Mouse (Mus musculus) kidney, postnatal 10 days (tissue): ENCODE data around the gene Fam71b.
A peak's percentile ranks its signal among the peaks of the same experiment; 100 is the strongest.
"Not testable (repeated sequence)": the region's sequence is repeated elsewhere in the genome, so short reads cannot be mapped to it uniquely, and the experiment has no call there.

Source experiments
- DNase-seq: peaks from one replicate; pipeline ENCODE4 v3.0.0; 2021; ENCODE audit warnings: mixed read lengths

The Fam71b gene

GRCm38 (mm10) chr11:46386556-46386955 is 9.8 kb upstream of the Fam71b start:
- DNase-seq = no peak

GRCm38 (mm10) chr11:46387061-46387460 is 9.3 kb upstream of the Fam71b start:
- no peak for DNase-seq

- no peak for DNase-seq
These were observed 7.9 kb upstream of the Fam71b start for GRCm38 (mm10) chr11:46388438-46388837.

- no peak for DNase-seq
These were observed 6.8 kb upstream of the Fam71b start, which contains the start of gene Itk for GRCm38 (mm10) chr11:46389336-46390117. TSS of gene Itk (minus strand) at chr11:46389515.

- DNase-seq = no peak
These were observed 5.7 kb upstream of the Fam71b start for GRCm38 (mm10) chr11:46390621-46391020.

- DNase-seq = no peak
These were observed 3.5 kb upstream of the Fam71b start for GRCm38 (mm10) chr11:46392890-46393289.

GRCm38 (mm10) chr11:46393413-46393812 is 2.9 kb upstream of the Fam71b start:
- no peak for DNase-seq

- no peak for DNase-seq
These were observed 1.3 kb upstream of the Fam71b start for GRCm38 (mm10) chr11:46395088-46395487.

- DNase-seq = no peak
These were observed 661 bp upstream of the Fam71b start for GRCm38 (mm10) chr11:46395698-46396097.

GRCm38 (mm10) chr11:46396860-46397179 is 461 bp downstream of the Fam71b start:
- DNase-seq = no peak

GRCm38 (mm10) chr11:46397900-46398299 is 1.5 kb downstream of the Fam71b start:
- no peak for DNase-seq

- DNase-seq = no peak
These were observed 2.1 kb downstream of the Fam71b start for GRCm38 (mm10) chr11:46398473-46398872.

- no peak for DNase-seq
These were observed 2.6 kb downstream of the Fam71b start for GRCm38 (mm10) chr11:46398933-46399383.

GRCm38 (mm10) chr11:46401555-46401954 is 5.2 kb downstream of the Fam71b start:
- no peak for DNase-seq

GRCm38 (mm10) chr11:46404986-46405385 is 8.6 kb downstream of the Fam71b start:
- DNase-seq = no peak

GRCm38 (mm10) chr11:46406721-46407120 is 10.4 kb downstream of the Fam71b start:
- DNase-seq = no peak

GRCm38 (mm10) chr11:46410018-46410563 is 13.7 kb downstream of the Fam71b start:
- DNase-seq = no peak

- no peak for DNase-seq
These were observed 22.1 kb downstream of the Fam71b start for GRCm38 (mm10) chr11:46418438-46418837.

- no peak for DNase-seq
These were observed 22.5 kb downstream of the Fam71b start for GRCm38 (mm10) chr11:46418860-46419259.

GRCm38 (mm10) chr11:46421086-46421888 is 24.9 kb downstream of the Fam71b start:
- no peak for DNase-seq

- DNase-seq = not testable (repeated sequence)
These were observed 31.8 kb downstream of the Fam71b start for GRCm38 (mm10) chr11:46428131-46428530.

GRCm38 (mm10) chr11:46430123-46430522 is 33.8 kb downstream of the Fam71b start:
- no peak for DNase-seq

- DNase-seq = peak; percentile 86
These were observed 34.8 kb downstream of the Fam71b start for GRCm38 (mm10) chr11:46431129-46431528.

GRCm38 (mm10) chr11:46435363-46435762 is 39.0 kb downstream of the Fam71b start:
- DNase-seq = no peak
